Mouse (Mus musculus): ENCODE data around the gene Myzap.

Myzap gene

DNA sequence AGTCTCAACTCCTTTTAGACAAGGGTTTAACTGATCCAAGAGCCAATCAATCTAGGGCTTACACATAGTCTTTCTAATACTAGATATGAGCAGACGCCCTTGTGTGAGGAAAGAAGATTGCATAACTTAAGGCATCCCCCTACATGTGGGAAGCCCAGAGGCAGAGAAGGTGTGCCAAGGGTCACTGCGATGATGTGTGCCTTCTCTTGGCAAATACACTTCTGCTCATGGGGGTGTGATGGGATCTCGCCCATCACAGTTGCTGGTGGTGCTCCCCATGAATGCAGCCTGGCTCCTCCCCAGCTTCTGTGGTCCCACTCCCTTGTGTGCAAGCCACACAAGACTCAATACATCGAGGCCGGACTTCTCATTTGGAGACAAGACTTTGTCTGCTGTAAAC is 47.3 kb downstream of the Myzap start:
- no peak for DNase-seq (ENCODE audit: low spot score in 2 of 2)

DNA sequence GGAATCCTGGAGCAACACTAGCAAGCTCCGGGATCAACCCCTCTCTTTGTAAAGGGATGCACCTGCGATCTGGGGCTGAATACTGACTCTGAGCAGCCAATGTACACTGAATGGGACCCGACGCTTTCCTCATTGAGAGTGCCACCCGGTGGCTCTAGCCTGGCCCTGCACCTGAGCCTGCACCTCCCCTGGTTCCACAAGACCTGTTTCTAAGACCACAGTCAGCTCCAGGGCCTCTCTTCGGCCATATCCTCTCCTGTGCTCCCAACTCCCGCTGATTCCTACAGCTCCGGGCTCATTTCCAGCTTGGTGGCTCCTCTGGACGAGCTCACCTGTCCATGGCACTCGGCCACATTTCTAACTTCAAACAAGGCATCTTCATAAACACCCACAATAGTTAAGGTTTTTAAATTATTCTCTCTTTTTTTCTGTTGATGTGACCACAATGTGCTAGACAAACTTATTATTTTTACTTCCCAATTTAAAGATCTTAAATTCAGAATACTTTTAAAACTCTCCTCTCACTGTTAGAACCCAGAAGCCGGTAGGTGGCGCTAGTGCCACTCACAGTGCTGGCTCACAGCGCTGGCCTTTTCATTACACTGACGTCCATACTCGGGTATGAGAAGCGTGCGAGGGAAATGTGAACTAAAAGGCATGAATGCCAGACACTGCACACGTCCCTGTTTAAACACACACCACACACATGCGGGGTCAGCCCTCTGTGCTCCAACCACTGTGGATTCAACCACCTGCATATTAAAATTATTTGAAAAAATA is 48.5 kb downstream of the Myzap start:
- peak; percentile 63 to 89 for DNase-seq (ENCODE audit: low spot score in 2 of 2)

DNA sequence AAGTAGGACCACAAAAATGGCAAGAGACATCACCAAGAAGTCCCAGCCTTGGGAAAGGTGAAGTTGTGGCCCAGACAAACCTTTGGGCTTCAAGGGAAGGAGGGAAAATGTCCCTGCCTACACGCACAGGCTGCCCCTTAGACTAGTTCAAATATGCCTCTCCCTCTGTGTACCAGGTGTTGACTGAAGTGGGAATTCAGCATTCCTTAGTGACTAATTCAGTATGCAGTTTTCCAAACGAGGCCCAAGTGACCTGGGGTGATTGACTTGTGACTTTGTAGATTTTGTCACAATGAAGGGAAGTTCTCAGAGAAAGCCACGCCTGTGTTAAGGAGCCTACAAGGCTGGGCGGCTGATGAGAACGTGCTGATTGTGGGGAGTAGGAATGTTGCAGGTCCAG is 49.9 kb downstream of the Myzap start:
- DNase-seq (ENCODE audit: low spot score in 2 of 2) = no peak

DNA sequence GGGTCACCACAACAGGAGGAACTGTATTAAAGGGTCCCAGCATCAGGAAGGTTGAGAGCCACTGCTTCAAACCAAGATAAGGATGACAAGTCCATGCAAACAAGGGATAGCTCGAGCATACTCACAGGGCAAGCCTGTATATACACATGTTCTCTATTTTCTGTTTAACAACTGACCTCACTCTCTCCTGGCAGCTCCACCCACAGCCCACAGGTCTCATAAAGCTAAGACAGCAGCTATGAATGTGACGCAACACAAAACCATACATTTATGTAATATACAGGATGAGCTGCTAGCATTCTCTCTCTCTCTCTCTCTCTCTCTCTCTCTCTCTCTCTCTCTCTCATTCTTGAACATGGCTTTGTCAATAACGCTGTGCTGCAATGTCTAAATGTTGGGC is 51.4 kb downstream of the Myzap start:
- DNase-seq (ENCODE audit: low spot score in 2 of 2) = no peak

DNA sequence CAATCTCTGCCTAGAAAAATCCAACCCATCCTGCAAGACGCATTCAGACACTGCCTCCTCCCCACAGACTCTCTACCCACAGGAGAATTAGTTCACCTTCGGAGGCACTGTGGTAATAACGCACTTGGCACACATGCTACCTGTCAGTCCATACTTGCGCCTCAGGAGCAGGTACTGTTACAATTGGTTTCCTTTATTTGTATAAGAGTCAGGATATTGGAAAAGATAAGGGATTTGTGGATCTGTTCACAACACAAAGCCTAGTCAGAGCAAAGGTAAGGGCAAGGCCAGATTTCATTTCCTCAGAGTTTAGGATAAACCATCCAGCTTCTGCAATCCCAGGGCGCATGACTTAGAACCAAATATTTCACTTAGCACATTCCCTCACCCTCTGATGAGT is 56.4 kb downstream of the Myzap start:
- no peak for DNase-seq (ENCODE audit: low spot score in 2 of 2)

DNA sequence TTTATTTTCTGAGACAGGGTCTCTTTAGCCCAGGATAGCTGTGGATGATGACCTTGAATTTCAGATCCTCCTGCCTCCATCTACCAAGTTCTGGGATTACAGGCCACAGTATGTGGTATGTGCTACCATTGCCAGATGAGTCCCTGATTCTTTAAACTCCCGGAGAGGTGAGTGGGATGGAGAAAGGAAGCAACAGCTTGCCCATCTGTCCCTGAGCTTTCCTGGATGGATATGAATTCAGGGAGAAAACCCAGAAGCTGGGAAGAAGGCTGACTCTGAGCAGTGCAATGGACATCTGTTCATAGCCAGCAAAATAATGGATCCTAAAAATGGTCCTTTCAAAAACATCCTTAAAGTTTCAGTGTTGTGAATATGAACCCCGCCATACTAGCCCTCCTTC is 57.1 kb downstream of the Myzap start:
- no peak for DNase-seq (ENCODE audit: low spot score in 2 of 2)

DNA sequence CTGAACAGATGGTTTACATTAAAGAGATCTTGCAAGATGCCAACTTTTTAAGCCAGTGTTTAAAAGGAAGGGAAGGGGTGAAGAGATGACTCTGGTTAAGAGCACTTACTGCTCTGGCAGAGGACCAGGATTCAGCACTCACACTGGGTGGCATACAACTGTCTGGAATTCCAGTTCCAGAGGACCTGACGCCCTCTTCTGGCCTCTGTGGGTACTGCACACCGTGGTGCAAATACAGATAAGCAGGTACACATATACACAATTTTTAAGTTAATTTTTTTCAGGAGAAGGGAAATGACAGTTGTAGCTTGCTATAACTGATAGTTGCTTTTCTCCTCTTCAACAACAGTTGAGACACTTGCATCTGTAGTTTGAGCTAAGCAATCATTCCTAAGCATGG is 62.2 kb downstream of the Myzap start:
- no peak for DNase-seq (ENCODE audit: low spot score in 2 of 2)

DNA sequence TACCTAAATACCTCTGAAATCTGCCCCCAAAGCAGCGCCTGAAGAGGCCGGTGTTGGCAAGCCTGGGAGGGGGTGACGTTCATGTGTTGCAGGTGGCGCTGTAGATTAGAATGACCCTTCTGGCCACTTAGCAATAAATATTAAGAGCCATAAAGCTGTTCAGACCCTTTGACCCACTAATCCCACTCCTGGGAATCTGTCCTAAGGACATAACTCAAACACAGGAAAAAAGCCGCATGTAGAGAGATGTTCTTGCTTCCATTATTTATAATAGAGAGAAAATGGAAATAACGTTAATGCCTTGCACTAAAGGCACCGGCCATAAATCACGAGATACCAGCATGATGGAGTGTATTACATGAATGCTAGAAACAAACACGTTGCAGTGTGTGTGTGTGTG is 64.7 kb downstream of the Myzap start:
- DNase-seq (ENCODE audit: low spot score in 2 of 2) = no peak

DNA sequence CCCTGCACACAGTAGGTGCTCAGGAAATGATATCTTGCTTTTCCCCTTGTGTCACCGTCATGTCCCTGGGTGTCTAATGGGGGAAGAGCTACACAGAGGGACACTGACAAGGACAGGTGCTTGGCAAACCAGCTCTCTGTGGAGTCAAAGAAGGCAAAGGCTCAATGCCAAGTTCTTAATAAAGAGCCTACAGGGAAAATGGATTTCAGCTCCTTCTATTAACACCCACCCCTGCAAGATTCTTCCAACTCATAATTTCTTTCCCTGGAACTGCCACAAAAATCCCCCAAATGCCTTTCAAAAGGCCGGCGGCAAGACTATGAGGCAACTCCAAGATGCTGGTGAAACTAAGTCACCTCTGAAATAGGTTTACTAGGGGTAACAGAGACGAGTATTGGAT is 68.3 kb downstream of the Myzap start:
- no peak for DNase-seq (ENCODE audit: low spot score in 2 of 2)

DNA sequence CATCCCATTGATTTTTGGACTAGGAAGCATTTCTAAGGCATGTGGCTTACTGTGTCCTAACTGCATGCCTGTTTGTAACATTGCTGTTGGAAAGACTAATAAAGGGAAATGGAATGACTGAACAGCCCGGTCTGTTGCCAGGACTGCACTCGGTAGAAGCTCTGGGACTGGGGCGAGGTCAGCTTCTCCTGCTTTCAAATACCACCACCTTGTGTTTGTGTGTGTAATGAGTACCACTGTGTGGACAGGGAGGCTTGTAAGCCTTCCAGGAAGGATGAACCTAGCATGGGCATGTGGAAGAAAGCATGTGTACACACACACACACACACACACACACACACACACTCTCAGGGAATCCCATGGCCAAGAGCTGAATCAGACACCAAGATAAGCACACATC is 72.3 kb downstream of the Myzap start:
- DNase-seq (ENCODE audit: low spot score in 2 of 2) = no peak

DNA sequence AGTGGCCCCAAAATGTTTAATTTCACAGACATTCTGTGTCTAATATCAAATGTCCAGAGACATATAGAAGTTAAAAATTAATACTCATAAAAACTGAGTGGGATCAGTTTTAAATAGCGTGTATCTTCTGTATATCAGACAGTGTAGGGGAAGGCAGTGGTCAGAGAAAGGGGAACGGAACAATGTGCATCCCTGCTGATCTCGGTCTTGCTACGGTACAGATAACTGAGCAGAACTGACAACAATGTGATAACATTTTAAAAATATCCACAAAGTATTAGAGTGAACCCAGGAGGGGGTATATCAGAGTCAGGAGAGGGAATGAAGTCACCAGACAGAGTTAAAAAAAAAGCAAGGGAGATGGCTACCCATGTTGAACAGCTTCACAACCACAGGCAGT is 74.7 kb downstream of the Myzap start:
- DNase-seq (ENCODE audit: low spot score in 2 of 2) = no peak

DNA sequence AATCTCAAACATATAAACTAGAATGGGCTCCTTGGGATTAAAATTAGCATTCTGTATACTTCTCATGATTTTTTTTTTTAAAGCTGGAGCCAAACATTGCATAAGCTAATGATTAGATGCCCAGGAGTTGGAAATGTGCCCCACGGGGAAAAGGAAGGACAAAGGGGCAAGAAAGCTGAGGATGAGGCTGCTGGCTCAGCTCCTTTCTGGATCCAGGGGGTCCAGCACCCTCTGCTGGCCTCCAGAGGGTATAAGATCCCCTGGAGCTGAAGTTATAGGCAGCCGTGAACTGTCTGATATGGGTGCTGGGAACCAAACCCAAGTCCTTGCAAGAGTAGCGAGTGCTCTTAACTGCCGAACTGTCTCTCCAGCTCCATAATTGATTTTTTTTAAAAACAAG is 76.3 kb downstream of the Myzap start:
- DNase-seq (ENCODE audit: low spot score in 2 of 2) = no peak

DNA sequence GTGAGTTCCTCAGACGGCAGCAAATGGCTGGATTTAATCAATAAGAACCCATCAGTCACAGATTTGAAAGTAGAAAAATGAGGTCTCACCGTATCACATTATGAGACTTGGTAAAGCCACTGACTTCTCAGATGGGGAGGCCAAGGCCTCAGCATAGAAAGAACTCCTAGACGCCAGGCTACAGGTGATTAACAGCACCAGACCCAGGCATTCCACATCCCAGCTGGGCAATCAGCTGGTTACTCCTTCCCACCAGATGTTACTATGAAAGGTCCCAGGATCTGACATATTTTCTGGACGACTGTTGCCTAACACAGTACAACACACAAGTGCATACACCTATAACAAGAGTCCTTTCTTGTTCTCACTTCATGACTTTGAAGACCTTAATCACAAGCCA is 78.6 kb downstream of the Myzap start:
- no peak for DNase-seq (ENCODE audit: low spot score in 2 of 2)

DNA sequence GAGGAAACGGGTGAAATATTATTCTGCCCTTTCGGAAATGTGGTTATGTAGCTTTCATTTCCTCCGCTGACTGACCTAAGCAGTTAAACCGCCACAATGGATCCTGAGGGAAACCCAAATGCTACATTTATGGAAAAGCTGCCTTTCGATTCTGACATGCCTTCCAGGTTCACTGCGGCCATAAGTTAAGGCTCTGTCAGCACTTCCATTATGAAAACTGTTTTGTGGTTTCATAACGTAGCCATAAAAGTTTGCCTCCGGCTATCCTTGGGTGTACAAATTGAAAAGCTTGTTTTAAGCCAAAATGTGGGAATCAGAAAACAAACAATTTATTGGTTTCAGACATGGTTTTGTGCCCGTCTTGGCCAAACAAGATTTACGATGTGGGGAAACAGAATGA is 79.3 kb downstream of the Myzap start:
- no peak for DNase-seq (ENCODE audit: low spot score in 2 of 2)

DNA sequence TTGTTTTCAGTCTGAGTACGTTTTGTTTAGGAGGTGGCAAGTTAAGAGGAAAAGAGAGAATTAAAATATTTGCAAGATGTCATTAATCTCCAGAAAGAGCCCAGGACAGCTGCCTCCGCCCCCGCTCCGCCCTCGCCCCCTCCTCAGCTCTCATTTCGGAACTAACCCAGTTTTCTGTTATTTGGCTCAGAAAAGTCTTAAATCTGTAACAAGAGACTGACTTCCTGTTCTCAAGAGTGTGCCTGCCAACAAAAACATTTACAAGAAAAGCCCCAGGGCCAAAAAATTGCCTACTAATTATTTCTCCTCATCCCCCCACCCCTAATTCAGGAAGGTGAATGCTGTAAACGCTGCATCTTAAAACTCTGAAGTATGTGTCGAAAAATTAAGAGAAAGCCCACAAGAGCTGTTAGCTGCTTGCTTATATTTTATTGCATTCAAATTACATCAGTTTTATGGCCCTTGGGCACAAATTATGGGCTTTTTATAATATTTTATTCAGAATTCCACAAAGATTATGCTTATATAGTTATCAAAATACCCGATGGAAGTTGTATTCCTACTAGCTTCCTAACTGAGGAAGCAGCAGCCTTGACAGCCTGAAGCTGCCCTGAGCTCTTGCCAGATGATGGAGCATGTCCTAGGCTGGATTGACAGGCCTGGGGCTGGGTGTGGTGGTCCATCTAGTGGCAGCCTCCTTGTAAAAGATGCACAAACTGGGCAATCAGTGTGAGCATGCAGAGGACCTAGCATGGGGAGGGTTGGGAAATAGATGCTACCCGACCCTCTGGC is 93.6 kb downstream of the Myzap start:
- DNase-seq (ENCODE audit: low spot score in 2 of 2) = no peak

DNA sequence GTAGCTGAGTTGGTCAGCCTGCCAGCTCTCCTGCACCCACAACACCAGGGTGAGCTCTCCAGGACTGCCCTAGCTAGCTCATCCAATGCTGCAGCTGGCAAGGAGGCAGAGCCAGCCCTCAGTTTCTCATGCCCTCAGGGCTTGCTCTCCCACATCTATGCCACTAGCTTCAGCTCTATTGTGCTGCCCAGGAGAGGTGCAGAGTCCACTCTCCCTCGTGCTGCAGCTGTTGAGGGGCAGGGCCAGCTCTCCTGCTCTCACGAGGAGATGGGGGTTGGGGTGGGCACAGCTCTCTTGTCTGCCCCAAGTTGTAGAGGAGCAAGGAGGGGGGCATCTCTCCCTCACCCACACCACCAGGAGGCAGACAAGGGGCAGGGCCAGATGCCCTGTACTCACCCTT is 95.5 kb downstream of the Myzap start:
- no peak for DNase-seq (ENCODE audit: low spot score in 2 of 2)

DNA sequence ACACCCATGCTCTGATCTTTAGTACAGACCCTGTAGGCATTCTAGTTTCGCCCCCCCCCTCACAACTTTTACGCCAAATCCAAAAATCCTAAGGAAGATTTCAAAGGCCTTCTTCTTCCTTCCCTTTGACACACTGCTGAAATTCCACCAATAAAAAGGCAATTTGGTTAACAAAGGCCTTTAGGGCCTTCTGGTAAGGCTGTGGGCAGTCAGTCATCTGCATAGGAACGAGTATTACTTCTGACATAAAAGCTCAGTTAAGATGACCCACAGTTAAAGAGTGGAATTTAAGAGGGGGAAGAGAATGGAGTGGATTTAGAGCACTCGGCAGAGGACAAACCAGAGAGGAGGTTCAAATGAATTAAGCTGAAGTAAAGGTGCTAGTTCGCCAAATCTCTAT is 98.4 kb downstream of the Myzap start:
- DNase-seq (ENCODE audit: low spot score in 2 of 2) = no peak

DNA sequence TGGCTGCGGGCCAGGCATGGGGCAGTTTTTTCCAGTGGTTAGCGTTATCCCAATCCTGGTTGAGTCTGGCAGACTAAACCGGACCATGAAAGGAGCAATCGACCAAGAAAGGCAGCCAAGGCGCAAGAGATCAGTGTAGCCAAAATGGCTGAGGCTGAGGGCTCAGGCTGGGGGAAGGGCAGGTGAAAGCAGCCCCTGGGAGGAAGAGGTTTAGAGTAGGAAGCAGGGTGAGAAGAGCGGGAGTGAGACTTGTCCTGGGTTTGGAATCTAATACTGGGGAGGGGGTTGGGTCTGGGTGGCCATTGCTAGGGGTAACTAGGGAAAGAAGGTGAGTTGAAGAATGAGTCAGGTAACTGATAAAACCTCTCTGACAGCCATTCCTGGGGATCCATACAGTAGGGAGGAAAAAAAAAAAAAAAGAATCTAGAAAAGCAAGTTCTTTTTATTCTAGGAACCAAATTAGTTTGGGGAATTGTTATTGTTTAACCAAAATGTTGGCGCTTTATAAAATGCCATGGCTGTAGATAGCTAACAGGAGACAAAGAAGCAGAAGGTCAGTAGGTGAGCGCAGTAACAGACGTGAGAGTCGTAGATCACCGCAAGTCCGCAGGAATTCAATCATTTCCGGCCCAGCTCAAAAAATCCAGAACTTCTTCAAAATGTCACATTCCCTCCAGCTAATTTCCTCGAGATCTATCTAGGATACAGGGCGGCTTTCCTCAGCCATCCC is 99.7 kb downstream of the Myzap start:
- no peak for DNase-seq (ENCODE audit: low spot score in 2 of 2)

DNA sequence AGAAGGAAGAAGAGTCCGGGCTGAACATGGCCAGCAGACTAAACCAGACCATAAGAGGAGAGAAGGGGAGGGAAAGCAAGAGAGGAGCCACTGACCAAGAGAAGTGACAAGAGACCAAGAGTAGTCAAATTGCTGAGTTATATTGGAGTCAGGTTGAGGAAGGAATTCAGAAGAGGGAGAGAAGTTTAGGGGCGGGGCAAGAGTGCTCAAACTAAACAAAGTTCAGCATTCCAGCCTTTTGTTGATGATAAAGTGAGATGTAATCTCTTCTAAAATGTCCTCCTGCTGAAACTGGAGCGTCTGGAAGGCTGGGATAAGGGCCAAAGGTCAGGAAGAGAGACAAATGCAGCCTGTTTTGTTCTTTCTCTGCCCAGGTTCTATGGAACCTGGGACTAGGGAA is 102.1 kb downstream of the Myzap start:
- DNase-seq (ENCODE audit: low spot score in 2 of 2) = no peak

DNA sequence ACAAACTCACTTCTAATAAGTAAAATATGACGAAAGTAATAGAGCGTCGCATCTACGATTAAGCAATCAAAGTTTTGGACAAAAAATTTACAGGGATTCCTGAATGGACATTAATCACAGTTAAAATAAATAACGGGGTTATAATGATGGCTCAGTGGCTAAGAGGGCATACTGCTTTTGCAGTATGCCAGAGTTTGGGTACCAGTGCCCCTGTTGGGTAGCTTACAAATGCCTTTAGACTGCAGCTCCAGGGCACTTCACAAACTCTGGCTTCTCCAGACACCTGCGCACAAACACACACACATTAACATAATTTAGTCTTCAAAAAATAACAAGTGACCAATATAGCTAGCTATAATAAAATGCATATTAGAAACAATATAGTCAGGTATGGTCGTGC is 106.0 kb downstream of the Myzap start:
- DNase-seq (ENCODE audit: low spot score in 2 of 2) = no peak

DNA sequence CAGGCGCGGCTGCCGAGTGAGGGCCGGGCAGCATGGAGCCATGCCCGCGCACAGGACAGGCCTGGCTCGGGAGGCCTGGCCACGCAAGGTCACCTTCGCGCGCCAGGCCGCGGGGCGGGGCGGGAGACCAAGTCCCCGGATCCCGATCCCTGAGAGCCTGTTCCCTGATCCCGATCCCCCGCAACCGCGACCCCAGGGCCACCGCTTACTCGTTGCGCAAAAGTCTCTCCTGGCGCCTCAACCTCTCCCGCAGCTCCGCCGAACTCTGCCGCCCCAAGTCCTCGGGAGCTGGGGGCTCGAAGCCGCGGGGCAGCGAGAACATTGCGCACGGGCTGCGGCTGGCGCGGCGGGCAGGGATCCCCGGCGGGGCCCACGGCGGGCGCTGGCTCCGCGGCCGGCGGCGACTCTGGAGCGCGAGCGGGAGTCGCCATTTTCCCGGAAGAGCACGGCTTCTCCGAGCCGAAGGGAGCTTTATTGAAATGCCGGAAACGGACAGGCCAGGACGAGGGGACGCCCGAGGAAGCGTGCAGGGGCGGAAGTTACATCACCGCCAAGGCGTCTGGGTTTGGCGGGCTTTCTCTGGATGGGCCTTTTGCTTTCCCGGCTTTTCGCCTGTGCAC is 106.6 kb downstream of the Myzap start, which contains the start of gene Polr2m:
Gene Polr2m, minus strand, starts transcription at position 461 of the 620 bp plus-strand sequence.
- peak; percentile 91 to 93 for DNase-seq (ENCODE audit: low spot score in 2 of 2)

DNA sequence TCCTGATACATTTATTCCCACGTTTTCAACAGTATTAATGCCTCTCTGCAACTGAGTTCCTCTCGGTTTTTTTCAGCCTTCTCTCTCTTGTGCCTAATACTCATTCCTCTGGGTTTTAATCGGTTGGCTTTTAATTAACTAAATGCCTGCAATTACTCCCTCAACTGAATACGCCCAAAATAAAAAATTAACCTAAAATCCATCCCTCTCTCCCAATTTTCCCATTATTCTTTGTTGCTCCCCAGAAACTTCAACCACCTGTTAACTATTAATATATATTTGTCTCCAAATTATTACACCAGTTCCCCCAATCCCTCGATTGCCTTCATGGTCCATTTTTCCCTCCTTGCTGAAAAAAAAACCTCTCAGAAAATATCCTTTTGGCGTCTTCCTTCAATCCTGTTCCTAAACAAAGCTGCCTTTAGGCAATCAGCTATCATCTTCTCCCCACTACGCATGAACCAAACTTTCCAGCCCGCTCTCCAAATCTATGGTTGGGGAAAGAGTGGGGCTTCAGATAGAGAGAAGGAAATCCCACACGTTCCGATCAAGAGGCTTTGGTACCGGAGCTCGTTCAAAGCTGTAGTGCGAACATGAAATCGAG is 107.2 kb downstream of the Myzap start:
- no peak for DNase-seq (ENCODE audit: low spot score in 2 of 2)

All from spleen, postnatal 4 days (tissue).